Mouse (Mus musculus): ENCODE measurements around the gene Rag1. TPM values are rescaled to one million over a fixed set of nuclear protein-coding genes. Genes with fewer than 3 reads are reported as not detected.
A peak's percentile ranks its signal among the peaks of the same experiment; 100 is the strongest.

Rag1 gene
- polyA plus RNA-seq, 1 experiment from 2014 or later: 0.34 TPM

GRCm38 (mm10) chr2:101638979-101639839 is 10.1 kb downstream of the Rag1 start:
- H3K4me1 ChIP-seq (replicated peaks): peaks cover 13% of the 10 kb centered on the region
- no peak overlapping the region for H3K27ac ChIP-seq
- H3K4me2 ChIP-seq: no peak overlapping the region
- ATAC-seq (ENCODE audit: insufficient number of reproducible peaks, insufficient read depth, low FRiP score, low TSS enrichment, low read depth): no peak
- no peak overlapping the region for H3K4me3 ChIP-seq (replicated peaks)
- H3K9me3 ChIP-seq: no peaks in the 10 kb centered on the region
- WGBS: 43% methylated on average over 7 of the region's 7 CpGs
- H3K27me3 ChIP-seq: peaks cover 4% of the 10 kb centered on the region; the same call in 1 of the 2 replicates
- H3K9ac ChIP-seq (replicated peaks): no peak overlapping the region
- H3K36me3 ChIP-seq: no peaks in the 10 kb centered on the region

DNA sequence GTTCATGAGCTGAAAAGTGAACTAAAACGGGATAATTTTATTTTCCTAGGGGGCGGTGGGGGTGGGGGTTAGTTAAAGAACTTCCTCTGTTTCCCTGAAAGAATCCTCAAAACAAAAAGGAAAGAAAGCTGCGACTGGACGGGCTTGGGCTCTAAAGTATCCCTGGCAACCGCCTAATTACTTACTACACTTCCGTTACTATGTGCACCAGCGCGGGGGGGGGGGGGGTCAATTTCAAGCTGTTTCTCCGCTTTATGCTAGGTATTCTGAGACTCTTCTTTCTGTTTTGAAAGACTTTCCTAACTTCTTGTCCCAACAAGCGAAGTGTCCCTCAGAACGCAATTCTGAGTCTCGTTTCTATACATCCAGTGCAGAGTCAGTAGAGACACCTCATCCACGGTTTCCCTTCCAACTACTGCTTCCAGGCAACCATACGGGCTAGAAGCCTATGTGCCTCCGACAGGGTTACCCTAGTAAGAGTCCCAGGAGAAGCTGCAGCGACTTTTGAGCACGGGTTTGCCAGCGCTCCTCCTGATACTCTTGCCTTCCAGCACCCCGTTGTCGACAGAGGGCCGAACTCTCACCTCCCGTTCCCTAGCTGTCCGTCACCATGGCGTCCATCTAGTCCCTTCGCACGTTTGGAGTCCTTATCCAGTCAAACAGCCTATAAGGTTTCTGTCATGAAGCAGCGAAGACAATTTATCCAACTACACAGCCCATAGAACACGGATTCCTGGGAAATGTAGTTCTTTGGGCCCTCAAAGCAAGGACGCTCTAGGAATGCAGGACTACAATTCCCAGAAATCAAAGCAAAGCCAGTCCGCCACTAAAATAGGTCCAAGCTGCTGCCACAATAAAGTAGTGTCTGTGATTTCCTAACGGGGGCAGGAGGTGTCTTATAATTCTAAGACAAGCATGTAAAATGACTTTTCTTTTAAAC is 20.7 kb downstream of the Rag1 start:
- peak; percentile 97 for ATAC-seq (ENCODE audit: insufficient number of reproducible peaks, insufficient read depth, low FRiP score, low TSS enrichment, low read depth)
- Histone ChIP-seq H3K9ac (replicated peaks) (peak overlapping the region; percentile 65), H3K27ac (peak overlapping the region; percentile 87), H3K4me3 (replicated peaks) (peak overlapping the region; percentile 68), H3K4me1 (replicated peaks) (peaks cover 9% of the 10 kb centered on the region; the same call in 1 of the 2 replicates), H3K9me3 (no peaks in the 10 kb centered on the region), H3K4me2 (peak overlapping the region; percentile 67), H3K36me3 (no peaks in the 10 kb centered on the region), H3K27me3 (no peaks in the 10 kb centered on the region)
- 2% methylated on average over 31 of the region's 31 CpGs for WGBS

GRCm38 (mm10) chr2:101627227-101627626 is 22.1 kb downstream of the Rag1 start:
- ATAC-seq (ENCODE audit: insufficient number of reproducible peaks, insufficient read depth, low FRiP score, low TSS enrichment, low read depth): no peak
- H3K9ac ChIP-seq (replicated peaks): no peak overlapping the region

GRCm38 (mm10) chr2:101624526-101624925 is 24.8 kb downstream of the Rag1 start, which contains the start of gene Rag2:
Gene Rag2, plus strand, starts transcription at chr2:101624718.
- Histone ChIP-seq H3K9me3 (no peaks in the 10 kb centered on the region), H3K27ac (no peak within 1 kb of the TSS), H3K27me3 (no peaks in the 10 kb centered on the region), H3K4me1 (replicated peaks) (peaks cover 16% of the 10 kb centered on the region), H3K9ac (replicated peaks) (no peak within 1 kb of the TSS), H3K36me3 (no peaks in the 10 kb centered on the region), H3K4me3 (replicated peaks) (no peak within 1 kb of the TSS), H3K4me2 (no peak within 1 kb of the TSS)
- ATAC-seq (ENCODE audit: insufficient number of reproducible peaks, insufficient read depth, low FRiP score, low TSS enrichment, low read depth): no peak
- WGBS: 64% methylated on average over 4 of the region's 4 CpGs

More at GRCm38 (mm10) chr2:101627227-101627626, 22.1 kb downstream of the Rag1 start:
- Histone ChIP-seq H3K4me3 (replicated peaks) (no peak overlapping the region), H3K4me1 (replicated peaks) (peaks cover 9% of the 10 kb centered on the region; the same call in 1 of the 2 replicates), H3K27ac (no peak overlapping the region), H3K27me3 (no peaks in the 10 kb centered on the region), H3K9me3 (no peaks in the 10 kb centered on the region), H3K36me3 (no peaks in the 10 kb centered on the region), H3K4me2 (no peak overlapping the region)

DNA sequence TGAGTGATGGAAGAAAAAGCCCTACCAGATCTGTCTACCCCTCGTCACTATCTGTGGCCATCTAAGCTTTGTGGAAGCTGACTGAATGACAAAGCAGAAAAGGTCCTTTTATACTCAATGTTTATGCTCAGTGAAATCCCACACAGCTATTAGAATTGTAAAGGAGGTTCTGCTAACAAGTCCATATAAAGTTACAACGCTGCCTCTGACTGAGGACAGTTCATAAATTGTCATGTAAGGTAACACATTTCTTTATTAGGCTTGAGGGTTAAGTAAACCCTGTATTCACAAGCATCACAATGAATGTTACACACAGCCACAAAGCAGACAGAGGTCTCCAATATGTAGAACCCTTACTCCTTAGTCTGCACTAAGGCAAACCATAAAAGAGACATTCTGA is 25.3 kb downstream of the Rag1 start:
- Histone ChIP-seq H3K36me3 (no peaks in the 10 kb centered on the region), H3K27ac (no peak overlapping the region), H3K27me3 (no peaks in the 10 kb centered on the region), H3K4me1 (replicated peaks) (peaks cover 16% of the 10 kb centered on the region), H3K9me3 (no peaks in the 10 kb centered on the region), H3K4me2 (no peak overlapping the region), H3K9ac (replicated peaks) (no peak overlapping the region), H3K4me3 (replicated peaks) (no peak overlapping the region)
- no peak for ATAC-seq (ENCODE audit: insufficient number of reproducible peaks, insufficient read depth, low FRiP score, low TSS enrichment, low read depth)
- 67% methylated on average over 2 of the region's 2 CpGs for WGBS

- ATAC-seq (ENCODE audit: insufficient number of reproducible peaks, insufficient read depth, low FRiP score, low TSS enrichment, low read depth): no peak
- Histone ChIP-seq H3K36me3 (no peaks in the 10 kb centered on the region), H3K27ac (no peak overlapping the region), H3K4me2 (no peak overlapping the region), H3K4me1 (replicated peaks) (peaks cover 16% of the 10 kb centered on the region), H3K27me3 (no peaks in the 10 kb centered on the region), H3K4me3 (replicated peaks) (no peak overlapping the region), H3K9ac (replicated peaks) (no peak overlapping the region), H3K9me3 (no peaks in the 10 kb centered on the region)
- 79% methylated on average over 2 of the region's 2 CpGs for WGBS
Measured at GRCm38 (mm10) chr2:101623042-101623441, 26.3 kb downstream of the Rag1 start.

- no peak overlapping the region for H3K4me2 ChIP-seq
- H3K9ac ChIP-seq (replicated peaks): no peak overlapping the region
- no peak overlapping the region for H3K4me3 ChIP-seq (replicated peaks)
- H3K36me3 ChIP-seq: no peaks in the 10 kb centered on the region
- peaks cover 8% of the 10 kb centered on the region for H3K4me1 ChIP-seq (replicated peaks)
- no peak overlapping the region for H3K27ac ChIP-seq
- H3K27me3 ChIP-seq: no peaks in the 10 kb centered on the region
- no peak for ATAC-seq (ENCODE audit: insufficient number of reproducible peaks, insufficient read depth, low FRiP score, low TSS enrichment, low read depth)
- WGBS: 72% methylated on average over 7 of the region's 7 CpGs
- H3K9me3 ChIP-seq: no peaks in the 10 kb centered on the region
Measured at GRCm38 (mm10) chr2:101621611-101622010, 27.7 kb downstream of the Rag1 start.

DNA sequence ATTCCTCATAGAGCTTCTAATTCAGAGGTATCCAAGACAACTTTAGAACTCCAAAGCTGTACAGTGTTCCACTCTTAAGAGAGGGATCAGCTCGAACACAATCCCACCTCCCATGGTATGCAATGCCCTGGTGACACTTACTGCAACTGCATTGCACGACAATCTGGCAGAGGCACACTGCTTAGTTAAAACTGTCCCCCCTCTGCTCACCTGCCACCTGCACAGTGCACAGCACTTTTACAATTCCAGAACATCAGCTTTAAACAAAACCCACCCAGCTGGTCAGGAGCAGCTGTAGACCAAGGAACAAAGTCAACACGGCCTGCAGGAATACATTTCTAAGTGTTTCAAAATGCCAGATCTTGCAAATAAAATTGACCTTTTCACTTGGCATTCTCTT is 28.4 kb downstream of the Rag1 start:
- no peak for ATAC-seq (ENCODE audit: insufficient number of reproducible peaks, insufficient read depth, low FRiP score, low TSS enrichment, low read depth)
- WGBS: 63% methylated on average over 3 of the region's 3 CpGs

DNA sequence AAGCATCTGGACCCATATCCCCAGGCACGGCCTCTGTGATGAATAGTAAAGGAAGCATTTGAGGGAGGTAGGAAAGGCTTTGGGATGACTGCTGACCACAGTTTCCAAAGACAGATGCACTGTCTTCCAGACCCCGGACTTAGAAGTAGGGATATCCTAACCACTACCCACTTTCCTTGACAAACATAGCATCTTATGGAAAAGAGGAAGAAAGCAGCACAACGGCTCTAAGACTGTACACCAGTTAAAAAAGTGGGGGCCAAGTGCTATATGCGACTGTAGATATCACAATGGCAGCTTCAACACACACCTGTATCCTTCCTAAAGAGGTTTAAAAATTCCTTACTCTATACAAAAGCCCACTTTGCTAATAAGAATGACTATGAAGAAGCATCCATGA is 30.9 kb downstream of the Rag1 start:
- no peaks in the 10 kb centered on the region for H3K9me3 ChIP-seq
- H3K36me3 ChIP-seq: no peaks in the 10 kb centered on the region
- no peak overlapping the region for H3K27ac ChIP-seq
- H3K4me1 ChIP-seq (replicated peaks): peaks cover 26% of the 10 kb centered on the region
- no peak overlapping the region for H3K9ac ChIP-seq (replicated peaks)
- H3K4me2 ChIP-seq: no peak overlapping the region
- no peak for ATAC-seq (ENCODE audit: insufficient number of reproducible peaks, insufficient read depth, low FRiP score, low TSS enrichment, low read depth)
- WGBS: 74% methylated on average over 4 of the region's 4 CpGs
- H3K27me3 ChIP-seq: no peaks in the 10 kb centered on the region
- no peak overlapping the region for H3K4me3 ChIP-seq (replicated peaks)

More for the DNA sequence above, 28.4 kb downstream of the Rag1 start:
- peaks cover 13% of the 10 kb centered on the region for H3K4me1 ChIP-seq (replicated peaks)
- H3K27ac ChIP-seq: no peak overlapping the region
- H3K36me3 ChIP-seq: no peaks in the 10 kb centered on the region
- H3K9me3 ChIP-seq: no peaks in the 10 kb centered on the region
- no peak overlapping the region for H3K9ac ChIP-seq (replicated peaks)
- no peaks in the 10 kb centered on the region for H3K27me3 ChIP-seq
- no peak overlapping the region for H3K4me2 ChIP-seq
- H3K4me3 ChIP-seq (replicated peaks): no peak overlapping the region

DNA sequence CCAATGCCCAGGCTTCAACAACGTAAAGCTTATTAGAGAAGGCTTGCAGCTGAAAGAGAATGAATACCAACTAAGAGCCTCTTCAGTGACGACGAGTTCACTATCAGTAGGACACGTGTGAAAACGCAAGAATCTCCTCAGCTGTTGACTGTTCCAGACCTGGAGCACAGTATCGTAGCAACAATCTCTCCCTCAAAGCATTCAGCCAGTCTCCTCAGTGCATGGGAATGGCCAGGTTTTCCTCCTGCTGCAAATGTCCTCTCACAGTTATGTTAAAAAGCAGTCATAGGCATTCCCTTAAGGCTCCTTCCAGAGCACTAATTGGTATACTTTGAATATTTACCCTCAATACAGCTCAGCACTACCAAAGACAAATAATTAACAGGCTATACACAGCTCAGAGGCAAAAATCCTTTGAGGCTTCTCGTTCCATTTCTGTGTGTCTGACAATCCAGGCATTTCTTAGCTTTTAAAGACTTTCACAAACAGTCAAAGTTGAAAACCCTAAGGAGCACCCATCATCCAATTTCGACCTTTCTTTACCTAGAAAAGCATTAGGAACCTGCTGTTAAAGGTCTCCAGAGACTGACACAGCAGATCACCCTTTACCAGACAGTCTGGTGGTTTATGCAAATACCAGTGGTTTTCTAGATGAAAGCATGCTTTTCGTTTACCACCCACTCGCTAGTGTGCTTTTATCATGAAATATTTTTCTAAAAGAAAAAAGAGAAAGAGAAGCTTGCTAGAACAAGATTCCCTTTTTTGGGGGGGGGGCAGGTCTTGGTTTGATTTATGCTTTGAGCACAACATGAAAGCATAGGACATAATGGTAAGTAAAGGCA is 33.6 kb downstream of the Rag1 start:
- no peaks in the 10 kb centered on the region for H3K36me3 ChIP-seq
- H3K9ac ChIP-seq (replicated peaks): no peak overlapping the region
- H3K27me3 ChIP-seq: no peaks in the 10 kb centered on the region
- H3K27ac ChIP-seq: no peak overlapping the region
- no peaks in the 10 kb centered on the region for H3K9me3 ChIP-seq
- no peak overlapping the region for H3K4me2 ChIP-seq
- ATAC-seq (ENCODE audit: insufficient number of reproducible peaks, insufficient read depth, low FRiP score, low TSS enrichment, low read depth): no peak
- H3K4me1 ChIP-seq (replicated peaks): peaks cover 23% of the 10 kb centered on the region
- 76% methylated on average over 10 of the region's 10 CpGs for WGBS
- H3K4me3 ChIP-seq (replicated peaks): no peak overlapping the region

Data from limb, embryonic 12.5 days (tissue).